Mouse (Mus musculus): Measurements from ENCODE around the gene Trappc2. TPM values are rescaled to one million over a fixed set of nuclear protein-coding genes. Genes with fewer than 3 reads are reported as not detected.

The Trappc2 gene
- polyA plus RNA-seq, 1 experiment from 2014 or later = 85.2 TPM

- WGBS = 67% methylated on average over 6 of the region's 6 CpGs
These were observed 37.0 kb downstream of the Trappc2 start for GRCm38 (mm10) chrX:166477393-166477792.

GRCm38 (mm10) chrX:166478631-166479364, 38.4 kb downstream of the Trappc2 start:
- no peaks in the 10 kb centered on the region for H3K9me3 ChIP-seq (replicated peaks)
- no peaks in the 10 kb centered on the region for H3K36me3 ChIP-seq
- peak overlapping the region; percentile 84 for H3K27ac ChIP-seq (replicated peaks)
- H3K27me3 ChIP-seq (replicated peaks) = peaks cover 2% of the 10 kb centered on the region
- peak overlapping the region; percentile 59 for H3K4me3 ChIP-seq (replicated peaks)
- 0 out of 2 replicates have a peak, but pooled peaks cover 9% of the 10 kb centered on the region for H3K4me1 ChIP-seq
- peak overlapping the region; percentile 62 for H3K4me2 ChIP-seq
- 18% methylated on average over 28 of the region's 28 CpGs for WGBS
- peak; percentile 60 for ATAC-seq (ENCODE audit: low FRiP score)
- peak overlapping the region; percentile 53 for H3K9ac ChIP-seq (replicated peaks)

More at GRCm38 (mm10) chrX:166477393-166477792, 37.0 kb downstream of the Trappc2 start:
- no peak overlapping the region for H3K9ac ChIP-seq (replicated peaks)
- no peaks in the 10 kb centered on the region for H3K36me3 ChIP-seq
- ATAC-seq (ENCODE audit: low FRiP score) = no peak
- H3K4me1 ChIP-seq = 0 out of 2 replicates have a peak, but pooled peaks cover 9% of the 10 kb centered on the region
- peak overlapping the region; percentile 62 for H3K4me2 ChIP-seq
- 0 out of 2 replicates have a peak, but pooled peaks cover 2% of the 10 kb centered on the region for H3K27me3 ChIP-seq (replicated peaks)
- H3K9me3 ChIP-seq (replicated peaks) = no peaks in the 10 kb centered on the region
- H3K4me3 ChIP-seq (replicated peaks) = peak overlapping the region; percentile 17
- no peak overlapping the region for H3K27ac ChIP-seq (replicated peaks)

GRCm38 (mm10) chrX:166479365-166479983, 39.1 kb downstream of the Trappc2 start, which contains the start of gene Rab9:
Rab9 (minus strand) TSS chrX:166479867.
- ATAC-seq (ENCODE audit: low FRiP score) = peak; percentile 99
- Histone ChIP-seq H3K36me3 (no peaks in the 10 kb centered on the region), H3K4me3 (replicated peaks) (peak within 1 kb of the TSS; percentile 59), H3K27me3 (replicated peaks) (no peaks in the 10 kb centered on the region; the same call in none of the 2 replicates), H3K4me2 (peak within 1 kb of the TSS; percentile 62), H3K9ac (replicated peaks) (peak within 1 kb of the TSS; percentile 53), H3K4me1 (0 out of 2 replicates have a peak, but pooled peaks cover 9% of the 10 kb centered on the region), H3K27ac (replicated peaks) (peak within 1 kb of the TSS; percentile 84), H3K9me3 (replicated peaks) (no peaks in the 10 kb centered on the region)
- 20% methylated on average over 37 of the region's 41 CpGs for WGBS

- WGBS = 98% methylated on average over 2 of the region's 2 CpGs
- no peaks in the 10 kb centered on the region for H3K36me3 ChIP-seq
- H3K27me3 ChIP-seq (replicated peaks) = no peaks in the 10 kb centered on the region
- no peak for ATAC-seq (ENCODE audit: low FRiP score)
- no peak overlapping the region for H3K9ac ChIP-seq (replicated peaks)
- no peaks in the 10 kb centered on the region for H3K4me1 ChIP-seq
- no peaks in the 10 kb centered on the region for H3K9me3 ChIP-seq (replicated peaks)
- no peak overlapping the region for H3K4me2 ChIP-seq
- no peak overlapping the region for H3K27ac ChIP-seq (replicated peaks)
- no peak overlapping the region for H3K4me3 ChIP-seq (replicated peaks)
These were observed 54.7 kb downstream of the Trappc2 start for GRCm38 (mm10) chrX:166495052-166495451.

- Histone ChIP-seq H3K9me3 (replicated peaks) (no peaks in the 10 kb centered on the region), H3K36me3 (no peaks in the 10 kb centered on the region), H3K27ac (replicated peaks) (no peak overlapping the region), H3K9ac (replicated peaks) (no peak overlapping the region), H3K4me3 (replicated peaks) (no peak overlapping the region), H3K4me2 (no peak overlapping the region), H3K27me3 (replicated peaks) (no peaks in the 10 kb centered on the region), H3K4me1 (no peaks in the 10 kb centered on the region)
- 35% methylated on average over 4 of the region's 4 CpGs for WGBS
- no peak for ATAC-seq (ENCODE audit: low FRiP score)
These were observed 57.4 kb downstream of the Trappc2 start for GRCm38 (mm10) chrX:166497771-166498170.

- no peak for ATAC-seq (ENCODE audit: low FRiP score)
- WGBS = 59% methylated on average over 1 of the region's 1 CpGs
These were observed 59.3 kb downstream of the Trappc2 start for GRCm38 (mm10) chrX:166499496-166500190.

More at GRCm38 (mm10) chrX:166499496-166500190, 59.3 kb downstream of the Trappc2 start:
- Histone ChIP-seq H3K4me2 (no peak overlapping the region), H3K9ac (replicated peaks) (no peak overlapping the region), H3K4me1 (no peaks in the 10 kb centered on the region), H3K9me3 (replicated peaks) (no peaks in the 10 kb centered on the region), H3K4me3 (replicated peaks) (no peak overlapping the region), H3K36me3 (no peaks in the 10 kb centered on the region), H3K27ac (replicated peaks) (no peak overlapping the region), H3K27me3 (replicated peaks) (no peaks in the 10 kb centered on the region)

Other genes with a start within 250 kb of the Trappc2 start
- 238 and 260 TPM in 2 replicates for gene Gpm6b, start 201.7 kb upstream of the Trappc2 start, polyA plus RNA-seq (2015; fragmentation: Nextera tagmentation; extraction: Ambion mirVana)
- gene Ofd1, start 130 bp downstream of the Trappc2 start, polyA plus RNA-seq (2015; fragmentation: Nextera tagmentation; extraction: Ambion mirVana) = 5.7 and 5.9 TPM in 2 replicates
- 51.6 and 52.7 TPM in 2 replicates for gene Rab9, start 39.3 kb downstream of the Trappc2 start, polyA plus RNA-seq (2015; fragmentation: Nextera tagmentation; extraction: Ambion mirVana)
- gene Tceanc, start 78.0 kb downstream of the Trappc2 start, polyA plus RNA-seq (2015; fragmentation: Nextera tagmentation; extraction: Ambion mirVana) = 4.0 and 4.9 TPM in 2 replicates
- 5.6 and 6.6 TPM in 2 replicates for gene Egfl6, start 145.1 kb downstream of the Trappc2 start, polyA plus RNA-seq (2015; fragmentation: Nextera tagmentation; extraction: Ambion mirVana)

Data from neural tube, embryonic 15.5 days (tissue).